ENCODE assay signal across 9 mouse cellular contexts in the genomic region with DNA sequence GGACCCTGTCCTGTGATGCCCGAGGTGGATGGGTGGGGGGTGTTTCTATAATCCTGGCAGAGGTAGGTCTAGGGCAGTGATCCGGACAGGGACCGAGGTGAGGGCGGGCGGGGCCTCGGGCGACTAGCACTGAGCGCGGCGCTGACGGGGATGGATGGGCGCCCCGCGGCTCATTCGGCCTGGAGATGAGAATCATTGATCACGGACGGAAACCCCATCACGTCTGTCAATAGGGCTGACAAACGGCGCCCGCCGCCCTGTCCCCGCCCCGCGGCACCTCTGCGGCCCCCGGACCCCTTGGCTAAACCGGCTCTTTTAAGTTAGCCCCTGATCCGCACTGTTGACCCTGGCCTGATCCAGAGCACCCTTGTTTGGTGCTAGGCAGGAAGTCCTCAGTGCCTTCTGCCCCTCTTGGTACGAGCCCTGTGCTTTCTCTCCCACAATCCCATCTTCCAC. TPM values are rescaled to one million over a fixed set of nuclear protein-coding genes. Genes with fewer than 3 reads are reported as not detected.
A peak's percentile ranks its signal among the peaks of the same experiment; 100 is the strongest.
DNase-seq lines count a peak whose midpoint lies in the region; ATAC-seq lines count a peak whose summit lies in the region.
"Had no signal": no experiment of that assay in that cellular context is flagged by ENCODE, and none has a peak within 500 bp of the region (broad histone marks: within the 10 kb centered on the region; RNA-seq: fewer than 3 reads in every experiment).

No protein-coding gene starts in this region.

- intact Hi-C loops in left cerebral cortex, postnatal 25 days (cut with DNase I): no loop called here

- no peak overlapping the region for H3K27ac ChIP-seq in liver, embryonic 16.5 days (ENCODE audit: low read length)

- no peak overlapping the region for H3K9ac ChIP-seq in liver, embryonic 16.5 days (ENCODE audit: low read depth, low read length)

- no peak for ATAC-seq in liver, embryonic 16.5 days (ENCODE audit: low read depth)
- no peak for ATAC-seq in inflammation-experienced regulatory T-cells, adult 6 months

- DNase-seq in embryo, embryonic 10.5 days (ENCODE audit: low spot score): peak; percentile 39
- DNase-seq in embryo, embryonic 9.5 days (ENCODE audit: extremely low spot score): no peak
- DNase-seq in thymus, postnatal 4 days: peak; percentile 30
- DNase-seq in thymus, postnatal 36 days: no peak
- DNase-seq in cerebellum, adult 8-10 months: no peak
- DNase-seq in left cerebral cortex, postnatal 25 days (ENCODE audit: low spot score in 2 of 2): no peak
- DNase-seq: thymus, postnatal 25 days had no signal

- H3K9me3 ChIP-seq in liver, embryonic 16.5 days (replicated peaks; ENCODE audit: control insufficient read depth, low read length): no peaks in the 10 kb centered on the region

- H3K4me1 ChIP-seq in liver, embryonic 16.5 days (ENCODE audit: control insufficient read depth, low read depth, low read length): peaks cover 9% of the 10 kb centered on the region

- H3K27me3 ChIP-seq in liver, embryonic 16.5 days (ENCODE audit: control insufficient read depth, insufficient read depth, low read depth, low read length): peaks cover 73% of the 10 kb centered on the region

- no peak overlapping the region for H3K4me3 ChIP-seq in liver, embryonic 16.5 days (ENCODE audit: low read depth, low read length)

- 2% methylated on average over 30 of the region's 30 CpGs for WGBS in liver, embryonic 16.5 days (ENCODE audit: insufficient replicate concordance)

- peak overlapping the region; percentile 50; the same call in 1 of the 2 replicates for H3K4me2 ChIP-seq in liver, embryonic 16.5 days (ENCODE audit: low read depth, low read length)

- no peaks in the 10 kb centered on the region for H3K36me3 ChIP-seq in liver, embryonic 16.5 days (ENCODE audit: control insufficient read depth, insufficient read depth)

RNA-seq across cellular contexts. Expression of a gene that starts 0.6 kb away (rescaled TPM):
- 0.14 TPM in 1 of 2 replicates, not detected in the other for polyA plus RNA-seq in liver, embryonic 16.5 days (2015; fragmentation: Nextera tagmentation; extraction: Ambion mirVana)
- polyA plus RNA-seq in inflammation-experienced regulatory T-cells, adult 6 months (2017; shearing (Covaris generic)): not detected
- total RNA-seq in left cerebral cortex, postnatal 25 days (2021): 1 to 10 TPM; 5.5 to 6.9 TPM

RNA-seq across cellular contexts. Expression of a gene that starts 12.7 kb away (rescaled TPM):
- polyA plus RNA-seq in liver, embryonic 16.5 days (2015; fragmentation: Nextera tagmentation; extraction: Ambion mirVana): 180 and 183 TPM in 2 replicates
- 10 to 100 TPM; 38.2 to 43.2 (median 42.9) TPM for polyA plus RNA-seq in inflammation-experienced regulatory T-cells, adult 6 months (2017; shearing (Covaris generic))
- total RNA-seq in left cerebral cortex, postnatal 25 days (2021): 10 to 100 TPM; 25.7 to 29.9 TPM

RNA-seq across cellular contexts. Expression of a gene that starts 20.2 kb away (rescaled TPM):
- polyA plus RNA-seq in liver, embryonic 16.5 days (2015; fragmentation: Nextera tagmentation; extraction: Ambion mirVana): 62.5 and 67.9 TPM in 2 replicates
- polyA plus RNA-seq in inflammation-experienced regulatory T-cells, adult 6 months (2017; shearing (Covaris generic)): not detected
- total RNA-seq in left cerebral cortex, postnatal 25 days (2021): 1 to 10 TPM; 2.9 to 6.7 TPM

RNA-seq across cellular contexts. Expression of a gene that starts 33.5 kb away (rescaled TPM):
- polyA plus RNA-seq in liver, embryonic 16.5 days (2015; fragmentation: Nextera tagmentation; extraction: Ambion mirVana): 0.59 and 0.65 TPM in 2 replicates
- under 1 TPM in 1 of 3 experiments, not detected in 2; 0.35 TPM for polyA plus RNA-seq in inflammation-experienced regulatory T-cells, adult 6 months (2017; shearing (Covaris generic))
- total RNA-seq in left cerebral cortex, postnatal 25 days (2021): 1 to 10 TPM; 4.3 to 5.6 TPM

Comparison
In these comparisons a context has a peak if more than half of its experiments do, and no peak if none do; other contexts are left out.
1. DNase-seq: peak in embryo, embryonic 10.5 days (single experiment) and thymus, postnatal 4 days (single experiment); none in embryo, embryonic 9.5 days (single experiment), thymus, postnatal 36 days (0 of 2), cerebellum, adult 8-10 months (single experiment) and left cerebral cortex, postnatal 25 days (0 of 2).
2. RNA of a gene that starts 20.2 kb away (polyA plus RNA-seq): 62.5 to 67.9 TPM in liver, embryonic 16.5 days; not detected in inflammation-experienced regulatory T-cells, adult 6 months; every median in the first group is over 10 times any median in the second.